Mouse (Mus musculus): Measurements from ENCODE around the gene Ctps2. TPM values are rescaled to one million over a fixed set of nuclear protein-coding genes. Genes with fewer than 3 reads are reported as not detected.

The Ctps2 gene
- 10 to 100 TPM; 22.1 to 77.4 TPM for polyA plus RNA-seq (2012; fragmentation: generic; extraction: Trizol)

GRCm38 (mm10) chrX:162900938-162901337 is at the start of gene Ctps2:
Gene Ctps2, plus strand, starts transcription at chrX:162901238.

DNA sequence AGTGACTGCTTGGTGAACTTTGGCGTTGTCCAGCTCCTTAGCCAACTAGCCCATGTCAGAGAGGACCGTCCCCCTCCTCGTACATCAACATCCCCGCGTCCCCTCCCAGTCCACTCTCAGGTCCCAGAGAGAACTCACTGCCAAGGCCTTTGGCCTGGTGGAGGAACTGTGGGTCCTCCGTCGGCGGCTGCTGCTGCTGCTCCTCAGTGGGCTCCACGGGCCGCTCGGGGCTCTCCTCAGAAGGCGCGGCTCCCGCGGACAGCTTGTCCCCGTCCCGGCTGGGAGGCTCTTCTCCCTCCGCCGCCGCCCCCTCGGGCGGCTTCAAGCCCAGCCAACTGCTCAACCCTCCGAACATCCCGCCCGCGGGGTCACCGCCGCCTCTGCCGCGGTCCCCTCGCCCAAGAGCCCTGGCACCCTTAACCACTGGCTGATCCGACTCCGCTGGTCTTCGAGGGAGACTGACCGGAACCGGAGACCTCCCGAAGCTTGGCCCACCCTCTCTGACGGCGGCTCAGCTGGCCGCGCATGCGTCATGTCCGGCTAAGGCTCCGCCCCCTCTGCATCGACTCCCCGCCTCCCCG is 13.0 kb upstream of the Ctps2 start, which contains the start of gene Syap1:
Gene Syap1 (minus strand): TSS at position 517 of the 581 bp plus-strand sequence.

DNA sequence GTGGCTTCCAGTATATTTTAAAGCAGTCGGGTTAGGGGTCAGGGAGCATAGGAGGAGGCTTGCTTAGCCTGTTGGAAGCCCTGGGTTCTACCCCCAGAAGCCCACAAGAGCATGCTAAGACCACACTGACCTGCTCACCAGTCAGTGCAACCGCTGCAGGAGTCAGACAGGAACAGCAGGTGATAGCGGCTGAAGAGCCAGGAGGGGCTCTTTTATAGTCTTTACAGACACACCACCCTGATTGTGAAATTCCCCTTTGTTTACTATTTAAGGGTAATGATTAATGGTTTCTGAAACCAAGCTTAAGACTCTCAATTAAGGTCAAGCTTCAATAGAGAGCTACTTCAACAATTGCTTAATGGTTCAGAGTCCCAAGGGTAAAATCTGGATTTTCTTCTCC is 63.3 kb downstream of the Ctps2 start, which contains the start of gene S100g:
Gene S100g (minus strand): TSS at position 217 of the 400 bp plus-strand sequence.

Other genes with a start within 250 kb of the Ctps2 start
- 100 to 1,000 TPM in 1 of 2 experiments, 10 to 100 TPM in 1; 41.6 to 142 TPM for gene Rbbp7, start 140.8 kb upstream of the Ctps2 start, polyA plus RNA-seq (2012; fragmentation: generic; extraction: Trizol)
- gene Txlng, start 71.8 kb upstream of the Ctps2 start, polyA plus RNA-seq (2012; fragmentation: generic; extraction: Trizol), result 1 to 10 TPM in 1 of 2 experiments, under 1 TPM in 1; 0.18 to 1.6 TPM
- 10 to 100 TPM in 1 of 2 experiments, under 1 TPM in 1; 0.67 to 11.7 TPM for gene Syap1, start 12.8 kb upstream of the Ctps2 start, polyA plus RNA-seq (2012; fragmentation: generic; extraction: Trizol)
- gene S100g, start 63.4 kb downstream of the Ctps2 start, polyA plus RNA-seq (2012; fragmentation: generic; extraction: Trizol), result not detected